Mouse (Mus musculus): ENCODE results near the gene Cacna1a. TPM values are rescaled to one million over a fixed set of nuclear protein-coding genes. Genes with fewer than 3 reads are reported as not detected.

The Cacna1a gene
- polyA plus RNA-seq, 1 experiment: 74.9 TPM

DNA sequence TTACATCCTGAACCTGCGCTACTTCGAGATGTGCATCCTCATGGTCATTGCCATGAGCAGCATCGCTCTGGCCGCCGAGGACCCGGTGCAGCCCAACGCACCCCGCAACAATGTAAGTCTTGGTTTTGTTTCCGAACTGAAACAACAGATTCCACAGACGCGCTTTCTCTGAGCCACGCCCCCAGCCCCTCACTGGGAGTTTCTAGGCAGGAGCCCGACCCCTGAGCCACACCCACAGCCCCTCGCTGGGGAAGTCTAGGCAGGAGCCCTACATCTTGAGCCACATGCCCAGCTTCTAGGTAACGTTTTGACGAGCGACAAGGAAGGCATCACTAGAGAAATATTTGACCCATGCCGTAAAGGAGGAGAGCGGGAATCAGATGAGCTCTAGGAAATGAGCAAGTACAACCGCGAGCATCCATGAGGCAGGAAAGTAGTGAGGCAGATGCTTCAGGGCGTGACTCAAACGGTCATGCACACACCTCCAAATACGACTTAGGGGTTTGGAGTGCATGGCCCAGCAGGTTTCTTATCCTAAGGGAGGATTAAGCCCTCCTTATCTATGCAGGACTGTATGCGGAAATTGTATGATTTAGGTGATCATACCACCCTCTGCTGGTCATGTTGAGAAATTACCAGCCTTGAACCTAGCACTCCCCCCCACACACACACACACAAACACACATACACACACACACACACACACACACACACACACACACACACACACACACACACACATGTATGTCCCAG is 181.9 kb downstream of the Cacna1a start:
- no peak for TF ChIP-seq GATA1 (IDR thresholded peaks at IDR 0.05; ENCODE audit: low read length)

DNA sequence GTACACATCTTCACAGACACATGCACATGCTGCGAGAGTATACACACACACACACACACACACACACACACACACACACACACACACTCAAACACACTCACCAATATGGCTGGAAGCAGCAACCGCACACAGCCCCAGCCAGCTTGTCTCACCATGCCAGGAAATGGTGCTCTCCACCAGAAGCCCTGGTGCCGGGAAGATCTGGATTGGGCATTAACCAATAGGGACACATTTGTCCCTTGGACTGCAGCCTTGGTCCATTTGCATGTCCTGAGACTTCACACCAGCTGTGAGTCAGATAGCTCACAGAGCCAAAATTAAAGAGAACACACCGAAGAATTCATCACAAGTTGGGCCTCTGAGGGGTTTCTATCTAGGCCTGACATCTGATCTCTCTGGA is 189.2 kb downstream of the Cacna1a start:
- no peak for TF ChIP-seq GATA1 (IDR thresholded peaks at IDR 0.05; ENCODE audit: low read length)

DNA sequence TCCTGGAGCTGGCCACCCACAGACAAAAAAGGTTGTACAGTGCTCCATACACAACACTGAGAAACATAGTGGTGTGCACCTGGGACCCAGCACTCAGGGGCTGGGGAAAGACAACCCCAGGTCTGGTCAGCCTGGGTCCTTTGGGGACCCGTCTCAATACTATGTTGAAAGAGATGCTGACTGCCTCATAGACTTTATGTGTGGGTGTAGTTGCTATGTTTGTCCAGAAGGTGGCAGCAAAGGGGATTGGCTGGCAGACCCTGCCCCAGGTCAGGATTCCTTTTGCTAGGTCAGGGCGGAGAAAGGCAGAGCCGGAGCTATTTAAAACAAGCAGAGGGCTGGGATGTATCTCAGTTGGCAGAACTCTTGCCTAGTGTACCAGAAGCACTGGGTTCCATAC is 191.4 kb downstream of the Cacna1a start:
- TF ChIP-seq GATA1 (IDR thresholded peaks at IDR 0.05; ENCODE audit: low read length): no peak

DNA sequence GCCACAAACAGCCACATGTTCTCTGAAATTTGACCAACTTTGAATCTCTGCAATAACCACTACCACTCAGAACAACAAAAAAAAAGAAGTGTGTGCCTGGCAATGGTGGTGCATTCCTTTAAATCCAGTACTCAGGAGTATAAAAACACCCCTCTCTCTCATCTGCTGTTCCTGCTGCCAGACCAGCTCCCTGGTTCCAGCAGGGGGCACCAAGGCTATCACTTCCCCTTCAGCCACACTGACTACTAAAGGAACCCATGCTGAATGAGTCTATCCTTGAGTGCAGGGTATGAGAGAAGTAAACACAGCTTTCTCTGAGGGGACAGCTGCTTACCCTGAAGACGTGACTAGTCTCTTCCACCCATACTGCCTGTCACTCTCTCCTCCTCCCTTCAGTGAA is 197.1 kb downstream of the Cacna1a start:
- TF ChIP-seq GATA1 (IDR thresholded peaks at IDR 0.05; ENCODE audit: low read length): no peak

DNA sequence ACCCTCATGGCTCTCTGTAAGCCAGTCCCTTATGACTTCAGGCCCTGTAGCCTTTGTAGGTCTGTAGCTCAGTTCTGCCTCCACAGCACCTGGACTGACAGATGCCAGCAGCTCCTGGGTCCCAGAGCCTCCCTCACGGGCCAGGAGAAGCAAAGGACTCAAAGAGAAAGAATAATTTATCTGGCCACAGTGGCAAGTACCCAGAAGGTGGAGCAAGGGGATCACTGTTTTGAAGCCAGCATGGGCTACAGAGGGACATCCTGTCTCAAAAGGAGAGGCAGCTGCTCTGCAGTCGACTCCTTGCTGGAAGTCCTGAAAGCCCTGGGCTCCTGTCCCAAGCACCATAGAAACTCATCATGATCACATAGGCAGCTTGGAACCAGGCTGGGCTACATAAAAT is 198.0 kb downstream of the Cacna1a start:
- no peak for TF ChIP-seq GATA1 (IDR thresholded peaks at IDR 0.05; ENCODE audit: low read length)

DNA sequence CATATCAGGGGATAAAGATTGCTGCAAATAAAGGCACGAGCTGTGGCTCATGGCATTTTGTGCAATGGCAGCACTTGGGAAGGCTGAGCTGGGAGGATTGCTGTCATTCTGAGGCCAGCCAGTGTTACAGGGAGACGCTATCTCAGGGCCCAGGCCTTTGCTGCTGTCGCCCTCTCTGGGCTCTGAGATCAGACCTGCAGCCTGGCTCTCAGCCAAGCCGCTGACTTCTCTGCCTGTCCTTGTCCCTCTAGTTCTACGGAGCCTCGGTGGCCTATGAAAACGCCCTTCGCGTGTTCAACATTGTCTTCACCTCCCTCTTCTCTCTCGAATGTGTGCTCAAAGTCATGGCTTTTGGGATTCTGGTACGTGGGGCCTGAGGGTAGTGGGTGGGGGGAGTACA is 200.3 kb downstream of the Cacna1a start:
- TF ChIP-seq GATA1 (IDR thresholded peaks at IDR 0.05; ENCODE audit: low read length): no peak

DNA sequence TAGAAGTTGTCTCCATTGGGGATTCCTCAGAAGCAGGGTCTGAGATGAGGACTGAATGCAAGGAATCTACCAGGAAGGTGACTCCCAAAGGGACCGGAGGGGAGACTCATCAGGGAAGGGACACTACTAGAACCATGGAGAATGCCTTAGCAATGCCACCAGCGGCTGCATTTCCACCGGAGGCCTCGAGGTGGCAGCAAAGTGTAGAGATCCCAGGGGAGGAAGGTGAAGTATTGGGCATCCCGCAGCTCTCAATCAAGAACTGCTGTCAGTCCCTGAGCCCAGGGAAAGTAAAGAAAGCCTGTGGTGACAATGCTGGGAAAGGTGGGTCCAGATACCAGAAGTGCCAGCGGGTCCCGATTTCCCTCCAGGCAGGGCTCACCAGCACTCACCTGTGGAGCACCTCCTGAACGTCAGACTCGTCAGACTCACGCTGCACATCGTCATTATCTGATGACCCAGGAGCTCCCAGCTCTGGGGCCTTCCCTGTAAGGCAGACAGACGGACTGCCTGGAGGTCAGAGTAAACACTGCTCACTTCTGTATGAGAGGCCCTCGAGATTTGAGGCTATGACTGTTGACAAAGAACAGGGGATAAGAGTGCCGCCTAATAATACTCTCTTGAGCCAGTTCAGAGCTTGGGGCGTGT is 203.9 kb downstream of the Cacna1a start:
- no peak for TF ChIP-seq GATA1 (IDR thresholded peaks at IDR 0.05; ENCODE audit: low read length)

DNA sequence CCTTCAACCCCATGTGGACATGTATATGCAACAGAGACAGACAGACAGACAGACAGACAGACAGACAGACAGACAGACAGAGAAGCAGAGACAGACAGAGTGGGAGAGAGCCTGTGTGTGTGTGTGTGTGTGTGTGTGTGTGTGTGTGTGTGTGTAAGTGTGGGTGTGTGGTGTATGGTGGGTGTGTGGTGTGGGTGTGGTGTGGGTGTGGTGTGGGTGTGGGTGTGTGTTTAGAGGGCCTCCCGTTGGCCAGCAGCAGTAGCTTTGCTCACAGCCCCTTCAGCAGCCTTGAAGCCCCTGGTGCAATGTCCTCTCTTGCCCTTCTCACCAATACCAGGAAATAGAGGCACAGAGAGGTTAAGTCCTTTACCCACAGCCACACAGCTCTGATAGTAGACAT is 204.9 kb downstream of the Cacna1a start:
- TF ChIP-seq GATA1 (IDR thresholded peaks at IDR 0.05; ENCODE audit: low read length): no peak

DNA sequence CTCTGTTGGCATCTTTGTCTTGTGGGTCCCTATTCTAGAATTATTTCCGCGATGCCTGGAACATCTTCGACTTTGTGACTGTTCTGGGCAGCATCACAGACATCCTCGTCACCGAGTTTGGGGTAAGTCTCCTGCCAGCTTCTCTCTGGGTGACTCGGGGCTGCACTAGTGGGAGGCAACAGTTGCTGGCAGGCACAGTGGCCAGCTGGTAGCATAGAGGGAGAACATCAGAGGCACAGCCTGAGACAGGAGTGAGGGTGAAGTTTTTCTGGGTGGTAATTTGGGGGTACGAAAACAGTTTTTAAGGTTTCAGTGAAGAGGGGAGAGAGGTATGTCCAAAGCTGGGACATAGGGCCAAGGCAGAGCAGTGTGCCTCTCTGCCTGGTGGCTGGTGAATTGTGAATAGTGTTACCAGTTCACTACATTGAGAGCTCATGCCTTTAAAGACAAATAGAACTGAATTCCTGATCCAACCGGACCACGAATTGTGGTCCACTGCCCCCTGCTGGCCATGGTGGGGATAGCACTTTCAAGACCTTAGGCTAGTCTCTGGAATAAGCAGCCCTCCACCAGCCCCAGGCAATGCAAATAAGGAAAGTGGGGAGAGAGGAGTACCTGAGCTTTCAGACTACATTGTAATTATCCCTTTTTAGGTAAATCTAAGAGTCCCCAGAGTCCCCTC is 206.0 kb downstream of the Cacna1a start:
- TF ChIP-seq GATA1 (IDR thresholded peaks at IDR 0.05; ENCODE audit: low read length): no peak

DNA sequence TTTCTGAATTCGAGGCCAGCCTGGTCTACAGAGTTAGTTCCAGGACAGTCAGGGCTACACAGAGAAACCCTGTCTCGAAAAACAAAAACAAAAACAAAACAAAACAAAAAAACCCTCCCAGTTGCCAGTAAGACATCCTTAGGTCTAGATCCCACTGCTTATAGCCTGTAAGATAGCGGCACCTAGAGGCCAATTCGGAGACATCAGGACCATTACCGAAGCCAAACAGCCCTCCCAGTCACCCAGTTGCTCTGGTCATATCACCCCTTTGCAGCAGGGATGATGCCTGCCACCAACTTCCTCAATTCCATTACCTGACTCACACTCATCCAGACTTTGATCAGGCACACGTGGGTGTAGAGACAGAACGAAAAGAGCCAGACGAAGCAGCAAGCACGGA is 207.4 kb downstream of the Cacna1a start:
- TF ChIP-seq GATA1 (IDR thresholded peaks at IDR 0.05; ENCODE audit: low read length): no peak

DNA sequence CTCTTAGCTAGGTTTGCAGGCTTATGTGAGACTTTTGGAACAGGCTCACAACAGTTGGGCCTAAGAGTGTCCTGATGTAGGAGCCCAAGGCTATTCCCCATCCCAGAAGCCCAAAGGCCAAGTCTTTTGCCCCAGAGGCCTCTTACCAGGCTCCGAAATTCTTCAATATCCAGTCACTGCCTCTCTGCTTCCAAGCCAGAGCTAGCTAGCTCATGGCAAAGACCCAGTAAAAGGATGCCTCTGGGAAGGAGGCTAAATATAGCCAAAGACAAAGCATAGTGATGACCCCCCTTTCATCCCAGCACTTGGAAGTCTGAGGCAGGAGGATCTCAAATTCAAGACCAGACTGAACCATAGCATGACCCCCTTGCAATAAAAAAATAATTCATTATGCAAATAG is 211.2 kb downstream of the Cacna1a start:
- TF ChIP-seq GATA1 (IDR thresholded peaks at IDR 0.05; ENCODE audit: low read length): no peak

DNA sequence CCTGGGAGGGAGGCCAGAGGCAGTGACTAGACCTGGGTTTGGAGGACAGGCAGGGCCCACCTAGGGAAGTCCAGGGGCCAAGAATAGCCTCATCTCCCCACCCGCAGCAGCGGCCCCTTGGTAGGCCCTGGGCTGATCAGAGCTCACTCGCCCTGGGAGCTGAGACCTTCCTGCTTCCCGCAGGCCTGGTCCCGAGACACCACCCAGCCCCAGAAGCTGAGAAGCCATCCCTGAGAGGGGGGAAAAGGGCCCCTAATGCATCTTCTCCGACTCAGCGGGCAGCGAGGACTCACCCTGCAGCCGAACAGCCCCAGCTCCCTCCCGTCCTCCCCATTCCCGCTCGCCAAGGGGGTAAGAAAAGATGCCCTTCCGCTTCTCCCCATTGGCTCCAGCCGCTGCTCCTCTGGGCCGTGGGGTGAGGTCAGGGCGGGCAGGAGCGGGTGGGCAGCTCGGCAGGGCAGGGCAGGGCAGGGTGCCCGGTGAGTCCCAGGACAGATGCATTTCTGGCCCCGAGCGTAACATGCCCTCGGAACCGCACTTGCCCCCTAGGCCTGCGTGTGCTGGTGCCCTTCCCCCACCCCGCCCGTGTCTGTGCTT is 212.2 kb downstream of the Cacna1a start:
- no peak for TF ChIP-seq GATA1 (IDR thresholded peaks at IDR 0.05; ENCODE audit: low read length)

DNA sequence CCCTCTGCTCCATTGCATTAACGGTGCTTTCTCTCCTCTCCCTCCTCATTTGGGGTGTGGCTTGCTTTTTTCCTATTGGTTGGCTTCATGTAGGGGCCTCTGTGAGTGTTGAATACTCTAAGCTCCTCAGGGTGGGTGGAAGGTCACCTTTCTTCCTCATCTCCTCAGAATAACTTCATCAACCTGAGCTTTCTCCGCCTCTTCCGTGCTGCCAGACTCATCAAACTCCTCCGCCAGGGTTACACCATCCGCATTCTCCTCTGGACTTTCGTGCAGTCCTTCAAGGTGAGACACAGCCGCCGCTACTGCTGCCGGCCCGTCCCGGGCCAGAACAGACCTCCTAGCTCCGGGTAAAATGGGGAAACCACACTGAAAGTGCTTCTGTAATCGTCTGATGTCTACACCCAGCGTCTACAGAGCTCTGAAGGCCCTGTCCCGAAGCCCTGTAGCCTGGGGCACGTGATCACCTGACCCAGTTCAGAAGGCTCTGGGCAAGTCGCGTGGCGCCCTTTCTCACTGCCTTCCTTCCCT is 213.0 kb downstream of the Cacna1a start:
- TF ChIP-seq GATA1 (IDR thresholded peaks at IDR 0.05; ENCODE audit: low read length): no peak

DNA sequence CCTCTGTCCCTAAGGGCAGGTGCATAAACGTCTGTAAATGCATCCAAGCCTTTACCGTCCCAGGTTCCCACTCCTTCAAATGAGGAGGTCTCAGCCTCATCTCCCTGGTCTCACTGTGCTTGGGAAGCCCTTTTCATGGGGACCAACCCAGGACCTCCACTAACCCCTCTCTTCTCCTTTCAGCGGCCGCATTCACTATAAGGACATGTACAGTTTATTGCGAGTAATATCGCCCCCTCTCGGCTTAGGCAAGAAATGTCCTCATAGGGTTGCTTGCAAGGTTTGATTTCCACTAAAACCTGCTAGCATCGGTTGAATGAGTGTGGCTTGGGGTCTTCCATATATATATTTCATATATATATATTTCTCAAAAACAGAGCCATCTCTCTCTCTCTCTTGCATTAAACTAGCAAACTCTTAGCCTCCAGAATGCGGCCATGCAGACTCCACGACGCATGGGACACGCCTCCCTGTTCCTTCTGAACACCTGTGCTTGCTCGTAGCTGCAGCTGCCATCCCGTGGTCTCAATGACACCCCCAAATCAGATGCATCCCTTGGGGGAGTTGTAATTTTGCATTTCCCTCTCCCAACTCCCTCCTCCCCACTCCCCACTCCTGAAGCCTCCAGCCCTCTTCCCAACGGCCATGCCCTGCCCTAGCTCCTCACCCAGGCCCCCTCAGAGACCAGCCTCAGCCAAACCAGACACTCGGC is 226.4 kb downstream of the Cacna1a start:
- TF ChIP-seq GATA1 (IDR thresholded peaks at IDR 0.05; ENCODE audit: low read length): no peak
